Mouse (Mus musculus) kidney, embryonic 16.5 days (tissue): ENCODE data around the gene Zfhx3. TPM values are rescaled to one million over a fixed set of nuclear protein-coding genes. Genes with fewer than 3 reads are reported as not detected.

Experiments
- ATAC-seq: fragments of 200-750 bp; cut with Nextera tagmentation; 2 replicates; pipeline ENCODE4 v1.8.0; 2017; ENCODE audit warnings: moderate TSS enrichment; ENCODE audit not compliant: low FRiP score, low TSS enrichment
- H3K27ac ChIP-seq: fragments of 300-500 bp; sonication (generic); 2 replicates; pipeline ENCODE4 v1.5.1; 2014; ENCODE audit warnings: low read length
- H3K27me3 ChIP-seq: fragments of 300-500 bp; sonication (generic); 2 replicates; pipeline ENCODE4 v1.6.1; 2014; ENCODE audit warnings: low read length, control low read depth, mixed read lengths; ENCODE audit not compliant: insufficient read depth
- H3K36me3 ChIP-seq: fragments of 300-500 bp; sonication (generic); 2 replicates; pipeline ENCODE4 v1.6.1; 2014; ENCODE audit warnings: low read length, control low read depth, mixed read lengths; ENCODE audit not compliant: insufficient read depth
- H3K4me1 ChIP-seq: fragments of 300-500 bp; sonication (generic); 2 replicates; pipeline ENCODE4 v1.6.1; 2014; ENCODE audit warnings: low read length, control low read depth, mixed read lengths; ENCODE audit not compliant: insufficient read depth
- H3K4me2 ChIP-seq: fragments of 300-500 bp; sonication (generic); replicated peaks from 2 replicates; pipeline ENCODE4 v1.6.1; 2014; ENCODE audit warnings: low read depth, low read length
- H3K4me3 ChIP-seq: fragments of 300-500 bp; sonication (generic); 2 replicates; pipeline ENCODE4 v1.5.1; 2014; ENCODE audit warnings: mild to moderate bottlenecking, low read length
- H3K9ac ChIP-seq: fragments of 300-500 bp; sonication (generic); replicated peaks from 2 replicates; pipeline ENCODE4 v1.6.1; 2014; ENCODE audit warnings: low read length
- H3K9me3 ChIP-seq: fragments of 300-500 bp; sonication (generic); 2 replicates; pipeline ENCODE4 v1.6.1; 2016; ENCODE audit warnings: low read length, control low read depth
- WGBS: fragments of 180-500 bp; shearing (Covaris S2); extraction: QIAGEN DNeasy Blood & Tissue Kit; methylation state at CpG from one replicate; pipeline ENCODE4 v1.1.7; 2014; 5-methylcytosine and 5-hydroxymethylcytosine counted together
- polyA plus RNA-seq: library from polyadenylated mRNA; unstranded; fragments of >200 nt; fragmentation: Nextera tagmentation; extraction: Ambion mirVana; gene quantifications from 2 replicates; pipeline ENCODE4 v1.2.1, GENCODE M21; 2015

Zfhx3 gene
- polyA plus RNA-seq, 1 experiment from 2014 or later, result 6.6 TPM

- Histone ChIP-seq H3K36me3 (no peaks in the 10 kb centered on the region), H3K4me2 (no peak overlapping the region), H3K4me1 (peaks cover 18% of the 10 kb centered on the region), H3K9me3 (no peaks in the 10 kb centered on the region), H3K9ac (no peak overlapping the region), H3K4me3 (no peak overlapping the region), H3K27ac (no peak overlapping the region), H3K27me3 (no peaks in the 10 kb centered on the region)
- ATAC-seq, result no peak
- WGBS, result 22% methylated on average over 9 of the region's 10 CpGs
Measured at GRCm38 (mm10) chr8:108837788-108838187, 895.3 kb downstream of the Zfhx3 start.

GRCm38 (mm10) chr8:108838761-108839160 lies 896.3 kb downstream of the Zfhx3 start:
- H3K27ac ChIP-seq, result no peak overlapping the region
- H3K4me3 ChIP-seq, result no peak overlapping the region
- no peak overlapping the region for H3K9ac ChIP-seq
- no peak for ATAC-seq
- 58% methylated on average over 6 of the region's 6 CpGs for WGBS
- no peak overlapping the region for H3K4me2 ChIP-seq
- H3K36me3 ChIP-seq, result no peaks in the 10 kb centered on the region
- peaks cover 18% of the 10 kb centered on the region for H3K4me1 ChIP-seq
- H3K27me3 ChIP-seq, result no peaks in the 10 kb centered on the region
- no peaks in the 10 kb centered on the region for H3K9me3 ChIP-seq

- no peak for ATAC-seq
- Histone ChIP-seq H3K4me2 (no peak overlapping the region), H3K4me3 (no peak overlapping the region), H3K27ac (no peak overlapping the region), H3K27me3 (no peaks in the 10 kb centered on the region), H3K36me3 (no peaks in the 10 kb centered on the region), H3K9ac (no peak overlapping the region), H3K9me3 (no peaks in the 10 kb centered on the region), H3K4me1 (peaks cover 19% of the 10 kb centered on the region)
- 92% methylated on average over 4 of the region's 5 CpGs for WGBS
Measured at GRCm38 (mm10) chr8:108842307-108842706, 899.9 kb downstream of the Zfhx3 start.

GRCm38 (mm10) chr8:108846174-108846573 lies 903.7 kb downstream of the Zfhx3 start:
- Histone ChIP-seq H3K4me3 (no peak overlapping the region), H3K4me2 (no peak overlapping the region), H3K27me3 (no peaks in the 10 kb centered on the region), H3K36me3 (no peaks in the 10 kb centered on the region; the same call in 1 of the 2 replicates), H3K9ac (no peak overlapping the region), H3K9me3 (no peaks in the 10 kb centered on the region), H3K27ac (no peak overlapping the region), H3K4me1 (peaks cover 9% of the 10 kb centered on the region; the same call in 1 of the 2 replicates)
- ATAC-seq, result no peak
- WGBS, result 66% methylated on average over 6 of the region's 6 CpGs

GRCm38 (mm10) chr8:108846827-108847226 lies 904.4 kb downstream of the Zfhx3 start:
- H3K27me3 ChIP-seq, result no peaks in the 10 kb centered on the region
- no peak overlapping the region for H3K27ac ChIP-seq
- H3K4me3 ChIP-seq, result no peak overlapping the region
- peaks cover 9% of the 10 kb centered on the region; the same call in 1 of the 2 replicates for H3K4me1 ChIP-seq
- H3K36me3 ChIP-seq, result no peaks in the 10 kb centered on the region; the same call in 1 of the 2 replicates
- no peak for ATAC-seq
- no peak overlapping the region for H3K9ac ChIP-seq
- no peak overlapping the region for H3K4me2 ChIP-seq
- H3K9me3 ChIP-seq, result no peaks in the 10 kb centered on the region
- WGBS, result 63% methylated on average over 11 of the region's 11 CpGs

- peaks cover 9% of the 10 kb centered on the region; the same call in 1 of the 2 replicates for H3K4me1 ChIP-seq
- H3K27me3 ChIP-seq, result no peaks in the 10 kb centered on the region
- no peak overlapping the region for H3K9ac ChIP-seq
- ATAC-seq, result peak; percentile 42; the same call in 1 of the 2 replicates
- H3K9me3 ChIP-seq, result no peaks in the 10 kb centered on the region
- H3K27ac ChIP-seq, result no peak overlapping the region
- H3K4me2 ChIP-seq, result no peak overlapping the region
- WGBS, result 47% methylated on average over 2 of the region's 2 CpGs
- H3K36me3 ChIP-seq, result no peaks in the 10 kb centered on the region; the same call in 1 of the 2 replicates
- H3K4me3 ChIP-seq, result no peak overlapping the region
Measured at GRCm38 (mm10) chr8:108847356-108847755, 904.9 kb downstream of the Zfhx3 start.

GRCm38 (mm10) chr8:108848484-108848883 lies 906.0 kb downstream of the Zfhx3 start:
- no peak for ATAC-seq

GRCm38 (mm10) chr8:108853028-108853427 lies 910.6 kb downstream of the Zfhx3 start:
- ATAC-seq, result no peak
- Histone ChIP-seq H3K4me2 (no peak overlapping the region), H3K27me3 (no peaks in the 10 kb centered on the region), H3K4me1 (peaks cover 11% of the 10 kb centered on the region; the same call in 1 of the 2 replicates), H3K27ac (peak overlapping the region; percentile 49; the same call in 1 of the 2 replicates), H3K9ac (peak overlapping the region; percentile 6; the same call in 1 of the 2 replicates), H3K36me3 (peaks cover 5% of the 10 kb centered on the region; the same call in 1 of the 2 replicates), H3K4me3 (no peak overlapping the region), H3K9me3 (no peaks in the 10 kb centered on the region)
- 82% methylated on average over 10 of the region's 10 CpGs for WGBS

More at GRCm38 (mm10) chr8:108848484-108848883, 906.0 kb downstream of the Zfhx3 start:
- no peaks in the 10 kb centered on the region for H3K9me3 ChIP-seq
- H3K4me3 ChIP-seq, result no peak overlapping the region
- no peak overlapping the region for H3K27ac ChIP-seq
- H3K36me3 ChIP-seq, result no peaks in the 10 kb centered on the region; the same call in 1 of the 2 replicates
- H3K9ac ChIP-seq, result no peak overlapping the region
- H3K4me1 ChIP-seq, result peaks cover 16% of the 10 kb centered on the region; the same call in 1 of the 2 replicates
- H3K27me3 ChIP-seq, result no peaks in the 10 kb centered on the region
- 66% methylated on average over 3 of the region's 3 CpGs for WGBS
- no peak overlapping the region for H3K4me2 ChIP-seq

- Histone ChIP-seq H3K4me2 (no peak overlapping the region), H3K36me3 (peaks cover 5% of the 10 kb centered on the region; the same call in 1 of the 2 replicates), H3K4me1 (peaks cover 15% of the 10 kb centered on the region; the same call in 1 of the 2 replicates), H3K9me3 (no peaks in the 10 kb centered on the region), H3K9ac (no peak overlapping the region), H3K4me3 (no peak overlapping the region), H3K27ac (no peak overlapping the region), H3K27me3 (no peaks in the 10 kb centered on the region)
- 56% methylated on average over 12 of the region's 12 CpGs for WGBS
- 0 out of 2 replicates have a peak, but pooled peaks have one; percentile 57 for ATAC-seq
Measured at GRCm38 (mm10) chr8:108854444-108855102, 912.1 kb downstream of the Zfhx3 start.

GRCm38 (mm10) chr8:108859001-108859400 lies 916.6 kb downstream of the Zfhx3 start:
- WGBS, result 85% methylated on average over 8 of the region's 8 CpGs
- Histone ChIP-seq H3K27me3 (no peaks in the 10 kb centered on the region), H3K9ac (no peak overlapping the region)

More at GRCm38 (mm10) chr8:108859001-108859400, 916.6 kb downstream of the Zfhx3 start:
- no peak for ATAC-seq
- H3K4me2 ChIP-seq, result no peak overlapping the region
- H3K9me3 ChIP-seq, result no peaks in the 10 kb centered on the region
- H3K4me3 ChIP-seq, result no peak overlapping the region
- 0 out of 2 replicates have a peak, but pooled peaks cover 5% of the 10 kb centered on the region for H3K36me3 ChIP-seq
- no peak overlapping the region for H3K27ac ChIP-seq
- peaks cover 14% of the 10 kb centered on the region for H3K4me1 ChIP-seq
